Mouse (Mus musculus) forebrain, embryonic 16.5 days (tissue): ENCODE results near the gene Arhgap9. TPM values are rescaled to one million over a fixed set of nuclear protein-coding genes. Genes with fewer than 3 reads are reported as not detected.

Experiments used
- ATAC-seq: fragments of 200-750 bp; cut with Nextera tagmentation; 2 replicates; pipeline ENCODE4 v1.8.0; 2017; ENCODE audit warnings: mild to moderate bottlenecking, moderate library complexity
- H3K27ac ChIP-seq: fragments of 300-500 bp; sonication (generic); 2 replicates; pipeline ENCODE4 v1.5.1; 2014; ENCODE audit warnings: low read length, control low read depth
- H3K27me3 ChIP-seq: fragments of 300-500 bp; sonication (generic); replicated peaks from 2 replicates; pipeline ENCODE4 v1.6.1; 2014; ENCODE audit warnings: low read length; ENCODE audit not compliant: control insufficient read depth, insufficient read depth
- H3K36me3 ChIP-seq: fragments of 300-500 bp; sonication (generic); 2 replicates; pipeline ENCODE4 v1.6.1; 2014; ENCODE audit not compliant: control insufficient read depth, insufficient read depth
- H3K4me1 ChIP-seq: fragments of 300-500 bp; sonication (generic); replicated peaks from 2 replicates; pipeline ENCODE4 v1.6.1; 2014; ENCODE audit warnings: low read length; ENCODE audit not compliant: control insufficient read depth, insufficient read depth
- H3K4me2 ChIP-seq: fragments of 300-500 bp; sonication (generic); 2 replicates; pipeline ENCODE4 v1.6.1; 2014; ENCODE audit warnings: mild to moderate bottlenecking, low read length, control low read depth
- H3K4me3 ChIP-seq: fragments of 300-500 bp; sonication (generic); replicated peaks from 2 replicates; pipeline ENCODE4 v1.5.1; 2014; ENCODE audit warnings: mild to moderate bottlenecking, low read length, control low read depth
- H3K9ac ChIP-seq: fragments of 300-500 bp; sonication (generic); replicated peaks from 2 replicates; pipeline ENCODE4 v1.6.1; 2014; ENCODE audit warnings: low read depth, low read length, control low read depth
- H3K9me3 ChIP-seq: fragments of 300-500 bp; sonication (generic); 2 replicates; pipeline ENCODE4 v1.6.1; 2016; ENCODE audit warnings: low read length; ENCODE audit not compliant: control insufficient read depth
- WGBS: fragments of 180-500 bp; shearing (Covaris S2); extraction: QIAGEN DNeasy Blood & Tissue Kit; methylation state at CpG from one replicate; pipeline ENCODE4 v1.1.7; 2014; 5-methylcytosine and 5-hydroxymethylcytosine counted together
- polyA plus RNA-seq: library from polyadenylated mRNA; unstranded; fragments of >200 nt; fragmentation: Nextera tagmentation; extraction: Ambion mirVana; gene quantifications from 2 replicates; pipeline ENCODE4 v1.2.1, GENCODE M21; 2015

Arhgap9 gene
- polyA plus RNA-seq, 1 experiment from 2014 or later: 0.49 TPM

- Histone ChIP-seq H3K27me3 (no peaks in the 10 kb centered on the region), H3K27ac (no peak overlapping the region), H3K4me1 (no peaks in the 10 kb centered on the region), H3K9ac (no peak overlapping the region), H3K4me2 (no peak overlapping the region), H3K9me3 (no peaks in the 10 kb centered on the region), H3K36me3 (no peaks in the 10 kb centered on the region), H3K4me3 (no peak overlapping the region)
- 76% methylated on average over 2 of the region's 2 CpGs for WGBS
- ATAC-seq: no peak
These were observed 46.5 kb downstream of the Arhgap9 start for GRCm38 (mm10) chr10:127368273-127368672.

- Histone ChIP-seq H3K4me3 (no peak within 1 kb of the TSS), H3K9me3 (no peaks in the 10 kb centered on the region), H3K9ac (no peak within 1 kb of the TSS), H3K36me3 (no peaks in the 10 kb centered on the region), H3K27ac (no peak within 1 kb of the TSS), H3K27me3 (no peaks in the 10 kb centered on the region), H3K4me1 (no peaks in the 10 kb centered on the region), H3K4me2 (no peak within 1 kb of the TSS)
- no peak for ATAC-seq
- WGBS: 85% methylated on average over 22 of the region's 22 CpGs
These were observed 48.4 kb downstream of the Arhgap9 start, which contains the start of gene Inhbc for GRCm38 (mm10) chr10:127369834-127370820. Gene Inhbc (minus strand): TSS chr10:127370431.

GRCm38 (mm10) chr10:127371023-127371422 is 49.3 kb downstream of the Arhgap9 start:
- no peak overlapping the region for H3K27ac ChIP-seq

GRCm38 (mm10) chr10:127377700-127378099 is 55.9 kb downstream of the Arhgap9 start:
- no peaks in the 10 kb centered on the region for H3K36me3 ChIP-seq
- H3K4me2 ChIP-seq: no peak overlapping the region
- H3K4me1 ChIP-seq: peaks cover 9% of the 10 kb centered on the region
- no peak overlapping the region for H3K27ac ChIP-seq
- ATAC-seq: no peak
- no peaks in the 10 kb centered on the region for H3K9me3 ChIP-seq
- H3K27me3 ChIP-seq: no peaks in the 10 kb centered on the region
- 70% methylated on average over 3 of the region's 3 CpGs for WGBS
- no peak overlapping the region for H3K9ac ChIP-seq
- no peak overlapping the region for H3K4me3 ChIP-seq

More at GRCm38 (mm10) chr10:127371023-127371422, 49.3 kb downstream of the Arhgap9 start:
- no peak overlapping the region for H3K4me3 ChIP-seq
- no peak overlapping the region for H3K9ac ChIP-seq
- H3K4me1 ChIP-seq: no peaks in the 10 kb centered on the region
- no peaks in the 10 kb centered on the region for H3K36me3 ChIP-seq
- H3K27me3 ChIP-seq: no peaks in the 10 kb centered on the region
- no peak overlapping the region for H3K4me2 ChIP-seq
- 54% methylated on average over 2 of the region's 2 CpGs for WGBS
- H3K9me3 ChIP-seq: no peaks in the 10 kb centered on the region
- ATAC-seq: no peak

Other genes with a start within 250 kb of the Arhgap9 start
- gene Agap2, start 246.7 kb upstream of the Arhgap9 start, polyA plus RNA-seq: 2.2 and 4.7 TPM in 2 replicates
- 125 and 126 TPM in 2 replicates for gene Os9, start 200.8 kb upstream of the Arhgap9 start, polyA plus RNA-seq
- 41.5 and 45.8 TPM in 2 replicates for gene B4galnt1, start 156.7 kb upstream of the Arhgap9 start, polyA plus RNA-seq
- gene Slc26a10, start 141.3 kb upstream of the Arhgap9 start, polyA plus RNA-seq: 1.0 and 1.6 TPM in 2 replicates
- 32.3 and 33.0 TPM in 2 replicates for gene Arhgef25, start 131.9 kb upstream of the Arhgap9 start, polyA plus RNA-seq
- gene Dtx3, start 126.2 kb upstream of the Arhgap9 start, polyA plus RNA-seq: 179 and 224 TPM in 2 replicates
- gene Pip4k2c, start 110.4 kb upstream of the Arhgap9 start, polyA plus RNA-seq: 26.7 and 28.4 TPM in 2 replicates
- gene Kif5a, start 58.6 kb upstream of the Arhgap9 start, polyA plus RNA-seq: 98.9 and 106 TPM in 2 replicates
- 319 and 342 TPM in 2 replicates for gene Dctn2, start 55.6 kb upstream of the Arhgap9 start, polyA plus RNA-seq
- gene Mbd6, start 32.9 kb upstream of the Arhgap9 start, polyA plus RNA-seq: 10.2 and 15.3 TPM in 2 replicates
- gene Mars, start 10.2 kb upstream of the Arhgap9 start, polyA plus RNA-seq: 127 and 135 TPM in 2 replicates
- 1.3 and 1.4 TPM in 2 replicates for gene Gli1, start 20.0 kb downstream of the Arhgap9 start, polyA plus RNA-seq
- not detected in 2 replicates for gene Inhbe, start 32.4 kb downstream of the Arhgap9 start, polyA plus RNA-seq
- not detected in 2 replicates for gene Inhbc, start 48.5 kb downstream of the Arhgap9 start, polyA plus RNA-seq
- 37.5 and 39.7 TPM in 2 replicates for gene R3hdm2, start 58.4 kb downstream of the Arhgap9 start, polyA plus RNA-seq
- gene Stac3, start 179.7 kb downstream of the Arhgap9 start, polyA plus RNA-seq: 0.98 and 1.8 TPM in 2 replicates
- 17.6 and 21.3 TPM in 2 replicates for gene Ndufa4l2, start 193.0 kb downstream of the Arhgap9 start, polyA plus RNA-seq
- gene Shmt2, start 200.5 kb downstream of the Arhgap9 start, polyA plus RNA-seq: 78.9 and 80.4 TPM in 2 replicates
- 32.5 and 36.0 TPM in 2 replicates for gene Nxph4, start 212.6 kb downstream of the Arhgap9 start, polyA plus RNA-seq